Mouse (Mus musculus) MEL (cell line): ENCODE results near the gene Naaa. TPM values are rescaled to one million over a fixed set of nuclear protein-coding genes. Genes with fewer than 3 reads are reported as not detected.

Experiments
- DNase-seq: peaks from one replicate; pipeline ENCODE4 v3.0.0; 2011; ENCODE audit warnings: low read depth, low spot score
- H3K27ac ChIP-seq: 2 replicates; pipeline ENCODE4 v1.5.1; 2012; ENCODE audit warnings: low read depth, mild to moderate bottlenecking, control low read depth, low read length, moderate library complexity; ENCODE audit not compliant: control insufficient read depth
- H3K27me3 ChIP-seq, 2 experiments: fragments of 150-350 bp in 1 of 2; sonication (generic) in 1 of 2; 2 replicates each; pipeline ENCODE4 v1.6.1; 2012; ENCODE audit warnings: low read length in 2 of 2, mild to moderate bottlenecking in 2 of 2, improper control_type of control experiment in 1 of 2, moderate library complexity in 1 of 2; ENCODE audit not compliant: insufficient read depth in 2 of 2, control insufficient read depth in 1 of 2
- H3K36me3 ChIP-seq, 2 experiments: 2 replicates each; pipeline ENCODE4 v1.6.1; 2012 to 2014; ENCODE audit warnings: low read length in 2 of 2, improper control_type of control experiment in 1 of 2, inconsistent platforms in 1 of 2, mild to moderate bottlenecking in 1 of 2; ENCODE audit not compliant: insufficient read depth in 2 of 2, control insufficient read depth in 1 of 2
- H3K4me1 ChIP-seq, 2 experiments: fragments of 150-350 bp in 1 of 2; sonication (generic) in 1 of 2; 2 replicates each; pipeline ENCODE4 v1.6.1; 2012; ENCODE audit warnings: low read length in 2 of 2, improper control_type of control experiment in 1 of 2, mild to moderate bottlenecking in 1 of 2; ENCODE audit not compliant: insufficient read depth in 2 of 2, control insufficient read depth in 1 of 2
- H3K4me3 ChIP-seq, 2 experiments: fragments of 150-350 bp in 1 of 2; sonication (generic) in 1 of 2; 2 replicates each; pipeline ENCODE4 v1.5.1; 2012; ENCODE audit warnings: low read depth in 2 of 2, low read length in 2 of 2, mild to moderate bottlenecking in 2 of 2, moderate library complexity in 2 of 2, control low read depth in 1 of 2, improper control_type of control experiment in 1 of 2; ENCODE audit not compliant: control insufficient read depth in 1 of 2, insufficient read depth in 1 of 2
- H3K79me2 ChIP-seq: 2 replicates; pipeline ENCODE4 v1.6.1; 2012; ENCODE audit warnings: mild to moderate bottlenecking, low read length, moderate library complexity; ENCODE audit not compliant: control insufficient read depth, poor library complexity, insufficient read depth
- H3K9ac ChIP-seq: 2 replicates; pipeline ENCODE4 v1.6.1; 2012; ENCODE audit warnings: low read depth, mild to moderate bottlenecking, control low read depth, low read length, moderate library complexity; ENCODE audit not compliant: control insufficient read depth, poor library complexity, severe bottlenecking
- H3K9me3 ChIP-seq: fragments of 150-350 bp; sonication (generic); replicated peaks from 2 replicates; pipeline ENCODE4 v1.6.1; 2012; ENCODE audit warnings: mild to moderate bottlenecking, low read length, improper control_type of control experiment, moderate library complexity; ENCODE audit not compliant: insufficient read depth
- ELF1 ChIP-seq: IDR thresholded peaks from 2 replicates; pipeline ENCODE4 v1.6.1; 2014; ENCODE audit warnings: low read depth, mild to moderate bottlenecking, inconsistent platforms, low read length, improper control_type of control experiment, moderate library complexity
- EP300 ChIP-seq, 2 experiments: IDR thresholded peaks; 2 replicates each; pipeline ENCODE4 v1.6.1; 2011; ENCODE audit warnings: improper control_type of control experiment in 2 of 2, low read length in 2 of 2, low read depth in 1 of 2, mild to moderate bottlenecking in 1 of 2
- ETS1 ChIP-seq: IDR thresholded peaks from 2 replicates; pipeline ENCODE4 v1.6.1; 2012; ENCODE audit warnings: low read depth, mild to moderate bottlenecking, inconsistent platforms, low read length, improper control_type of control experiment, moderate library complexity
- GABPA ChIP-seq: IDR thresholded peaks from 2 replicates; pipeline ENCODE4 v1.6.1; 2012; ENCODE audit warnings: low read depth, mild to moderate bottlenecking, inconsistent platforms, low read length, improper control_type of control experiment, moderate library complexity
- HCFC1 ChIP-seq: IDR thresholded peaks from 2 replicates; pipeline ENCODE4 v1.6.1; 2012; ENCODE audit warnings: low read depth, mild to moderate bottlenecking, inconsistent platforms, low read length, improper control_type of control experiment, moderate library complexity
- KAT2A ChIP-seq: conservative IDR thresholded peaks from 2 replicates; pipeline ENCODE4 v1.6.1; 2012; ENCODE audit warnings: low read depth, low read length, improper control_type of control experiment, inconsistent platforms
- MAFK ChIP-seq: IDR thresholded peaks from 2 replicates; pipeline ENCODE4 v1.6.1; 2011; ENCODE audit warnings: low read depth, mild to moderate bottlenecking, low read length, improper control_type of control experiment, borderline replicate concordance
- MAZ ChIP-seq: IDR thresholded peaks from 2 replicates; pipeline ENCODE4 v1.6.1; 2012; ENCODE audit warnings: low read depth, mild to moderate bottlenecking, inconsistent platforms, low read length, improper control_type of control experiment
- MYB ChIP-seq: IDR thresholded peaks from 2 replicates; pipeline ENCODE4 v1.6.1; 2011; ENCODE audit warnings: mild to moderate bottlenecking, low read depth, low read length, improper control_type of control experiment
- NELFE ChIP-seq: IDR thresholded peaks from 2 replicates; pipeline ENCODE4 v1.6.1; 2011; ENCODE audit warnings: low read depth, low read length, improper control_type of control experiment
- NRF1 ChIP-seq: IDR thresholded peaks from 2 replicates; pipeline ENCODE4 v1.6.1; 2014; ENCODE audit warnings: low read depth, mild to moderate bottlenecking, inconsistent platforms, low read length, improper control_type of control experiment, moderate library complexity; ENCODE audit not compliant: poor library complexity, insufficient read depth, severe bottlenecking
- SMC3 ChIP-seq: IDR thresholded peaks from 2 replicates; pipeline ENCODE4 v1.6.1; 2011; ENCODE audit warnings: low read depth, low read length, improper control_type of control experiment
- USF1 ChIP-seq: IDR thresholded peaks from 2 replicates; pipeline ENCODE4 v1.6.1; 2014; ENCODE audit warnings: low read depth, mild to moderate bottlenecking, inconsistent platforms, low read length, improper control_type of control experiment, moderate library complexity
- ZKSCAN1 ChIP-seq: IDR thresholded peaks from 2 replicates; pipeline ENCODE4 v1.6.1; 2012; ENCODE audit warnings: low read depth, mild to moderate bottlenecking, inconsistent platforms, low read length, improper control_type of control experiment, moderate library complexity
- ZMIZ1 ChIP-seq: IDR thresholded peaks from 2 replicates; pipeline ENCODE4 v1.6.1; 2012; ENCODE audit warnings: low read depth, mild to moderate bottlenecking, inconsistent platforms, low read length, improper control_type of control experiment, moderate library complexity
- polyA plus RNA-seq, 2 experiments: library from polyadenylated mRNA; stranded (reverse) in 1 of 2; unstranded in 1 of 2; fragments of >175 nt in 1 of 2; fragments of >200 nt in 1 of 2; gene quantifications; 2 replicates each; pipeline versions ENCODE4 v1.2.1 to v1.2.4; 2012; ENCODE audit warnings: low replicate concordance in 2 of 2, low read depth in 1 of 2; ENCODE audit not compliant: insufficient read length in 2 of 2, insufficient read depth in 1 of 2, missing spikeins in 1 of 2
- total RNA-seq: library from RNA; depleted of rRNA; stranded (reverse); fragments of 300-350 nt; gene quantifications from 2 replicates; pipeline ENCODE4 v1.2.3, GENCODE M21; 2012

The Naaa gene
- total and polyA plus RNA-seq, 3 experiments = 2.2 to 6.7 TPM; not detected in 1

GRCm38 (mm10) chr5:92302149-92302840 is 24.3 kb upstream of the Naaa start:
- no peak for DNase-seq
- Histone ChIP-seq H3K4me1 (no peaks in the 10 kb centered on the region), H3K36me3 (peaks cover 0 to 21% of the 10 kb centered on the region in 2 experiments; a peak in 2 of 4 replicates), H3K9me3 (no peaks in the 10 kb centered on the region), H3K9ac (no peak overlapping the region), H3K27ac (no peak overlapping the region), H3K79me2 (peaks cover 8% of the 10 kb centered on the region), H3K27me3 (no peaks in the 10 kb centered on the region), H3K4me3 (no peak overlapping the region)
- TF ChIP-seq USF1 = no peak
- TF ChIP-seq ZKSCAN1 = no peak
- TF ChIP-seq ZMIZ1 = no peak
- TF ChIP-seq MYB = no peak
- TF ChIP-seq MAZ = no peak
- no peak for TF ChIP-seq MAFK
- no peak for TF ChIP-seq NRF1
- TF ChIP-seq EP300 (IDR thresholded peaks at IDR 0.05; ENCODE audit: low read depth in 1 of 2, low read length in 2 of 2) = no peak
- TF ChIP-seq GABPA = no peak
- TF ChIP-seq HCFC1 = no peak
- no peak for TF ChIP-seq NELFE

GRCm38 (mm10) chr5:92294525-92294924 is 16.6 kb upstream of the Naaa start:
- TF ChIP-seq KAT2A (no peak), ETS1 (no peak), SMC3 (no peak), ZMIZ1 (no peak), ELF1 (no peak)
- TF ChIP-seq, all 39 proteins: peak for 0
- peaks cover 3 to 32% of the 10 kb centered on the region in 2 experiments; a peak in 3 of 4 replicates for H3K36me3 ChIP-seq

More at GRCm38 (mm10) chr5:92294525-92294924, 16.6 kb upstream of the Naaa start:
- no peaks in the 10 kb centered on the region for H3K4me1 ChIP-seq
- no peaks in the 10 kb centered on the region for H3K27me3 ChIP-seq
- H3K4me3 ChIP-seq = no peak overlapping the region
- no peak overlapping the region for H3K27ac ChIP-seq
- no peak for DNase-seq
- H3K9ac ChIP-seq = no peak overlapping the region
- no peaks in the 10 kb centered on the region for H3K9me3 ChIP-seq
- no peaks in the 10 kb centered on the region for H3K79me2 ChIP-seq
